Mouse (Mus musculus): ENCODE data around the gene Rps3. TPM values are rescaled to one million over a fixed set of nuclear protein-coding genes. Genes with fewer than 3 reads are reported as not detected.

Rps3 gene
- polyA plus RNA-seq, 1 experiment from 2014 or later = 472 TPM

DNA sequence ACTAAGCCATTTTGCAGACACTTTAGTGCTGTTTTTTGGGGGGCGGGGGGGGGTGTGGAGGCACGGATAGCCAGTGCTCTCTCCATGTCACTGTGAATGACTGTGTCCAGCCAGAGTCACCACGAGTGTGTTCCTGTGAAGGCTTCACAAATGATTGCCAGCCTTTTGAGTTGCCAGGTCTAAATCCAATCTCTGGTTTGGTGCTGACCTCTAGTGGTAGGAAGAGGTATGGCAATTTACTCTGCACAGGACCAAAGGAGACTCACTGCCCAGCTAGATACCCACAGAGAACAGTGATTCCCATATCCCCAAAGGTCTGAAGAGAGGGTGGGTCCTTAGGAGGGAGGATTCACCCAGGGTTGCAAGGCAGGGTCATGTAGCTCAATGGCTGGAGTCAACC lies 32.8 kb downstream of the Rps3 start:
- TF ChIP-seq CTCF (IDR thresholded peaks at IDR 0.05; ENCODE audit: low read depth) (peak; percentile 96), EP300 (IDR thresholded peaks at IDR 0.05; ENCODE audit: low read depth) (no peak)
- H3K4me2 ChIP-seq (ENCODE audit: low read depth, low read length) = no peak overlapping the region
- WGBS (ENCODE audit: insufficient replicate concordance) = 3% methylated on average over 3 of the region's 3 CpGs

GRCm38 (mm10) chr7:99449751-99450150 lies 33.8 kb downstream of the Rps3 start:
- H3K9ac ChIP-seq (replicated peaks) = no peak overlapping the region
- no peak for ATAC-seq
- WGBS (ENCODE audit: insufficient replicate concordance) = 67% methylated on average over 3 of the region's 3 CpGs

More for the DNA sequence above, 32.8 kb downstream of the Rps3 start:
- DNase-seq (peak; percentile 68), ATAC-seq (peak; percentile 65)
- Histone ChIP-seq H3K4me1 (ENCODE audit: insufficient read depth) (no peaks in the 10 kb centered on the region), H3K9ac (replicated peaks) (no peak overlapping the region), H3K27me3 (ENCODE audit: insufficient read depth, low read length) (no peaks in the 10 kb centered on the region), H3K4me3 (ENCODE audit: low read depth, low read length) (no peak overlapping the region), H3K9me3 (ENCODE audit: low read length) (no peaks in the 10 kb centered on the region), H3K36me3 (replicated peaks; ENCODE audit: insufficient read depth, low read length) (no peaks in the 10 kb centered on the region), H3K27ac (ENCODE audit: low read depth) (no peak overlapping the region)

GRCm38 (mm10) chr7:99449063-99449462 lies 34.5 kb downstream of the Rps3 start:
- ATAC-seq (no peak), DNase-seq (no peak)
- Histone ChIP-seq H3K36me3 (replicated peaks; ENCODE audit: insufficient read depth, low read length) (no peaks in the 10 kb centered on the region), H3K9me3 (ENCODE audit: low read length) (no peaks in the 10 kb centered on the region), H3K4me3 (ENCODE audit: low read depth, low read length) (no peak overlapping the region), H3K4me1 (ENCODE audit: insufficient read depth) (no peaks in the 10 kb centered on the region), H3K27me3 (ENCODE audit: insufficient read depth, low read length) (no peaks in the 10 kb centered on the region), H3K9ac (replicated peaks) (no peak overlapping the region), H3K4me2 (ENCODE audit: low read depth, low read length) (no peak overlapping the region), H3K27ac (ENCODE audit: low read depth) (no peak overlapping the region)
- WGBS (ENCODE audit: insufficient replicate concordance) = 27% methylated on average over 8 of the region's 8 CpGs
- TF ChIP-seq EP300 (IDR thresholded peaks at IDR 0.05; ENCODE audit: low read depth) (no peak), CTCF (IDR thresholded peaks at IDR 0.05; ENCODE audit: low read depth) (no peak)

More at GRCm38 (mm10) chr7:99449751-99450150, 33.8 kb downstream of the Rps3 start:
- no peak for DNase-seq
- TF ChIP-seq CTCF (IDR thresholded peaks at IDR 0.05; ENCODE audit: low read depth) = no peak
- no peak for TF ChIP-seq EP300 (IDR thresholded peaks at IDR 0.05; ENCODE audit: low read depth)
- Histone ChIP-seq H3K36me3 (replicated peaks; ENCODE audit: insufficient read depth, low read length) (no peaks in the 10 kb centered on the region), H3K27ac (ENCODE audit: low read depth) (no peak overlapping the region), H3K4me2 (ENCODE audit: low read depth, low read length) (no peak overlapping the region), H3K9me3 (ENCODE audit: low read length) (no peaks in the 10 kb centered on the region), H3K4me1 (ENCODE audit: insufficient read depth) (no peaks in the 10 kb centered on the region), H3K4me3 (ENCODE audit: low read depth, low read length) (no peak overlapping the region), H3K27me3 (ENCODE audit: insufficient read depth, low read length) (no peaks in the 10 kb centered on the region)

DNA sequence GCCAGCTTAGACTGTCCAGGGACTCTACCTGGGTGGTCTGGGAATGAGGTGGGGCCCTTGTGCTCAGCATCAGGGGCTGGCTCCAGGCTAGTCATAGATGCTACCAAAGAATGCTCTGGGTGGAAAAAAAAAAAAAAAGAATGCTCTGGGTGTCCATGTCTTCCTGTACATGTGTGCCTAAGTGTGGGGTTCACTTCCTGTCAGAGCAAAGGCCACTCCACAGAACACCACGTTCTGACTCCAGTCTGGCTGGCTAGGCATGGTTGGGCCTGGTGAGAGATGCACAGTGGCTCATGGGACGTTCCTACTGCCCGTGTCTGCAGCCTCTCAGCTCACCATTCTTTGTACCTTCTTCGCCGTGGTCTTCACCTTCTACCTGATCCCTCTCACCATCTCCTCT lies 34.9 kb downstream of the Rps3 start:
- 48% methylated on average over 5 of the region's 5 CpGs for WGBS (ENCODE audit: insufficient replicate concordance)
- H3K9me3 ChIP-seq (ENCODE audit: low read length) = no peaks in the 10 kb centered on the region
- H3K4me3 ChIP-seq (ENCODE audit: low read depth, low read length) = no peak overlapping the region
- H3K27ac ChIP-seq (ENCODE audit: low read depth) = no peak overlapping the region
- DNase-seq (no peak), ATAC-seq (no peak)
- no peak overlapping the region for H3K9ac ChIP-seq (replicated peaks)
- H3K36me3 ChIP-seq (replicated peaks; ENCODE audit: insufficient read depth, low read length) = no peaks in the 10 kb centered on the region
- no peaks in the 10 kb centered on the region for H3K4me1 ChIP-seq (ENCODE audit: insufficient read depth)
- no peaks in the 10 kb centered on the region for H3K27me3 ChIP-seq (ENCODE audit: insufficient read depth, low read length)
- no peak for TF ChIP-seq EP300 (IDR thresholded peaks at IDR 0.05; ENCODE audit: low read depth)
- TF ChIP-seq CTCF (IDR thresholded peaks at IDR 0.05; ENCODE audit: low read depth) = no peak
- no peak overlapping the region for H3K4me2 ChIP-seq (ENCODE audit: low read depth, low read length)

- DNase-seq = no peak
- Histone ChIP-seq H3K27ac (ENCODE audit: low read depth) (no peak overlapping the region), H3K4me3 (ENCODE audit: low read depth, low read length) (no peak overlapping the region), H3K4me1 (ENCODE audit: insufficient read depth) (no peaks in the 10 kb centered on the region), H3K9ac (replicated peaks) (no peak overlapping the region), H3K4me2 (ENCODE audit: low read depth, low read length) (no peak overlapping the region), H3K9me3 (ENCODE audit: low read length) (no peaks in the 10 kb centered on the region), H3K27me3 (ENCODE audit: insufficient read depth, low read length) (no peaks in the 10 kb centered on the region), H3K36me3 (replicated peaks; ENCODE audit: insufficient read depth, low read length) (no peaks in the 10 kb centered on the region)
- no peak for TF ChIP-seq CTCF (IDR thresholded peaks at IDR 0.05; ENCODE audit: low read depth)
- no peak for TF ChIP-seq EP300 (IDR thresholded peaks at IDR 0.05; ENCODE audit: low read depth)
- WGBS (ENCODE audit: insufficient replicate concordance) = 73% methylated on average over 5 of the region's 5 CpGs
- no peak for ATAC-seq
These were observed 36.2 kb downstream of the Rps3 start for GRCm38 (mm10) chr7:99447323-99447722.

DNA sequence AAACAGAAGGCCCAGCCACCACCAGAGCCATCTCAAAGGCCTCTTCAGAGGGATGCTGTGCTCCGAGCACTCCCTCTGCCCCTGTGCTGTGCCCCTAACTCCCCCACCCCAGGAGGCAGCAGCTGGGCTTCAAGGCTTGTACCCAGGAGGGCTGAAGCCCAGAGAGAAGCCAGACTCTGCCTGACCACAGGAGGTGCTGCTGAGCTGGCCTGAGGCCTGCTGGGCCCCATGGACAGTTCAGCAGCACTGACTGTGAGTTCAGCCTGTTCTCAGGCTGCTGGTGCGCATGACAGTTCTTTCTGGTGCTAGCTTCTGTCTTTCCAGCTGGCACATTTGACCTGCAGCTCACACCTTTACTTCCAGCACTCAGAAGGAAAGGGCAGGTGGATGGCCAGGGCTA lies 37.7 kb downstream of the Rps3 start:
- Histone ChIP-seq H3K4me1 (ENCODE audit: insufficient read depth) (no peaks in the 10 kb centered on the region), H3K27ac (ENCODE audit: low read depth) (no peak overlapping the region), H3K4me2 (ENCODE audit: low read depth, low read length) (no peak overlapping the region), H3K36me3 (replicated peaks; ENCODE audit: insufficient read depth, low read length) (no peaks in the 10 kb centered on the region), H3K9ac (replicated peaks) (no peak overlapping the region), H3K9me3 (ENCODE audit: low read length) (no peaks in the 10 kb centered on the region), H3K27me3 (ENCODE audit: insufficient read depth, low read length) (no peaks in the 10 kb centered on the region), H3K4me3 (ENCODE audit: low read depth, low read length) (no peak overlapping the region)
- 87% methylated on average over 2 of the region's 2 CpGs for WGBS (ENCODE audit: insufficient replicate concordance)
- TF ChIP-seq EP300 (IDR thresholded peaks at IDR 0.05; ENCODE audit: low read depth) (no peak), CTCF (IDR thresholded peaks at IDR 0.05; ENCODE audit: low read depth) (peak; percentile 55)
- DNase-seq (no peak), ATAC-seq (no peak)

DNA sequence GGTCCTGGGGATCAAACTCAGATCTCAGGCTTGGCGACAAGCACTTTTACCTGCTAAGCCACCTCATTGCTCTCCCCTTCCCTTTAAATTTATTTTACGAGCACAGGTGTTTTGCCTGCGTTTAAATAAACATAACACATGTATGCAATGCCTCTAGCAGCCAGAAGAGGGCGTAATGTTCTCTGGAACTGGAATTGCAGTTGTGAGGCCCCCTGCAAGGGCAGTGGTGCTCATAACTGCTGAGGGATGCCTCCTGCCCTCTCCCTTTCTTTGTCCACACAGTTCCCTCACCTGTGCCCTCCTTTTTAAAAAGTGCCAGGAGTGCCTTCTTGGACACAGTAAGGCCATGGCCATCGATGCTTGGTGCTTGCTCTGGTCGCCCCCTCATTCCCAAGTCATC lies 39.5 kb downstream of the Rps3 start:
- Histone ChIP-seq H3K9ac (replicated peaks) (no peak overlapping the region), H3K27me3 (ENCODE audit: insufficient read depth, low read length) (no peaks in the 10 kb centered on the region), H3K36me3 (replicated peaks; ENCODE audit: insufficient read depth, low read length) (no peaks in the 10 kb centered on the region), H3K4me3 (ENCODE audit: low read depth, low read length) (no peak overlapping the region), H3K4me1 (ENCODE audit: insufficient read depth) (no peaks in the 10 kb centered on the region), H3K9me3 (ENCODE audit: low read length) (no peaks in the 10 kb centered on the region), H3K4me2 (ENCODE audit: low read depth, low read length) (no peak overlapping the region), H3K27ac (ENCODE audit: low read depth) (no peak overlapping the region)
- WGBS (ENCODE audit: insufficient replicate concordance) = 64% methylated on average over 6 of the region's 6 CpGs
- no peak for DNase-seq
- TF ChIP-seq CTCF (IDR thresholded peaks at IDR 0.05; ENCODE audit: low read depth) = peak; percentile 67
- TF ChIP-seq EP300 (IDR thresholded peaks at IDR 0.05; ENCODE audit: low read depth) = no peak
- ATAC-seq = no peak
